Mouse (Mus musculus): ENCODE measurements at regions not wholly inside any gene's neighbourhood (a gene's known extent, or its start where the extent isn't known, plus 50 kb on each side); places are given as distances from the start of the nearest gene placed in this dataset.

- peak; percentile 58 to 86 for DNase-seq (ENCODE audit: inconsistent age in 2 of 2, low spot score in 1 of 2)
Observed at GRCm38 (mm10) chr9:122437464-122437863, 86.1 kb downstream of the Abhd5 start.

- DNase-seq (ENCODE audit: inconsistent age in 2 of 2, low spot score in 1 of 2): no peak
Observed at GRCm38 (mm10) chr9:122446387-122447105, 95.1 kb downstream of the Abhd5 start.

GRCm38 (mm10) chr9:122447568-122447967, 96.2 kb downstream of the Abhd5 start:
- no peak for DNase-seq (ENCODE audit: inconsistent age in 2 of 2, low spot score in 1 of 2)

GRCm38 (mm10) chr9:122448342-122448741, 96.9 kb downstream of the Abhd5 start:
- no peak for DNase-seq (ENCODE audit: inconsistent age in 2 of 2, low spot score in 1 of 2)

- DNase-seq (ENCODE audit: inconsistent age in 2 of 2, low spot score in 1 of 2): no peak
Observed at GRCm38 (mm10) chr9:122450524-122450923, 99.1 kb downstream of the Abhd5 start.

GRCm38 (mm10) chr9:122455301-122455700, 103.9 kb downstream of the Abhd5 start:
- DNase-seq (ENCODE audit: inconsistent age in 2 of 2, low spot score in 1 of 2): no peak

- no peak for DNase-seq (ENCODE audit: inconsistent age in 2 of 2, low spot score in 1 of 2)
Observed at GRCm38 (mm10) chr9:122455779-122456178, 104.4 kb downstream of the Abhd5 start.

- no peak for DNase-seq (ENCODE audit: inconsistent age in 2 of 2, low spot score in 1 of 2)
Observed at GRCm38 (mm10) chr9:122459491-122459890, 108.1 kb downstream of the Abhd5 start.

- DNase-seq (ENCODE audit: inconsistent age in 2 of 2, low spot score in 1 of 2): peak; percentile 41 to 70
Observed at GRCm38 (mm10) chr9:122471539-122471938, 120.1 kb downstream of the Abhd5 start.

- DNase-seq (ENCODE audit: inconsistent age in 2 of 2, low spot score in 1 of 2): peak; percentile 41 to 84
Observed at GRCm38 (mm10) chr9:122476356-122476755, 124.9 kb downstream of the Abhd5 start.

GRCm38 (mm10) chr9:122487001-122487400, 135.6 kb downstream of the Abhd5 start:
- DNase-seq (ENCODE audit: inconsistent age in 2 of 2, low spot score in 1 of 2): no peak

GRCm38 (mm10) chr9:122494691-122495090, 143.3 kb downstream of the Abhd5 start:
- DNase-seq (ENCODE audit: inconsistent age in 2 of 2, low spot score in 1 of 2): no peak

- DNase-seq (ENCODE audit: inconsistent age in 2 of 2, low spot score in 1 of 2): peak; percentile 8 to 50
Observed at GRCm38 (mm10) chr9:122496482-122496985, 145.1 kb downstream of the Abhd5 start.

- DNase-seq (ENCODE audit: inconsistent age in 2 of 2, low spot score in 1 of 2): no peak
Observed at GRCm38 (mm10) chr9:122501864-122502341, 150.5 kb downstream of the Abhd5 start.

GRCm38 (mm10) chr9:122521569-122521968, 170.2 kb downstream of the Abhd5 start:
- peak; percentile 16 to 36 for DNase-seq (ENCODE audit: inconsistent age in 2 of 2, low spot score in 1 of 2)

GRCm38 (mm10) chr9:122525621-122526055, 174.2 kb downstream of the Abhd5 start:
- DNase-seq (ENCODE audit: inconsistent age in 2 of 2, low spot score in 1 of 2): no peak

GRCm38 (mm10) chr9:122528267-122528666, 176.9 kb downstream of the Abhd5 start:
- DNase-seq (ENCODE audit: inconsistent age in 2 of 2, low spot score in 1 of 2): no peak

GRCm38 (mm10) chr9:122529721-122530120, 178.3 kb downstream of the Abhd5 start:
- no peak for DNase-seq (ENCODE audit: inconsistent age in 2 of 2, low spot score in 1 of 2)

GRCm38 (mm10) chr9:122531806-122532205, 180.4 kb downstream of the Abhd5 start:
- no peak for DNase-seq (ENCODE audit: inconsistent age in 2 of 2, low spot score in 1 of 2)

GRCm38 (mm10) chr9:122534121-122534814, 182.9 kb downstream of the Abhd5 start:
- DNase-seq (ENCODE audit: inconsistent age in 2 of 2, low spot score in 1 of 2): no peak

- no peak for DNase-seq (ENCODE audit: inconsistent age in 2 of 2, low spot score in 1 of 2)
Observed at GRCm38 (mm10) chr9:122534965-122535364, 183.6 kb downstream of the Abhd5 start.

- DNase-seq (ENCODE audit: inconsistent age in 2 of 2, low spot score in 1 of 2): no peak
Observed at GRCm38 (mm10) chr9:122540091-122540490, 188.7 kb downstream of the Abhd5 start.
